35 mouse cellular contexts compared by ENCODE assay signal in the genomic region with DNA sequence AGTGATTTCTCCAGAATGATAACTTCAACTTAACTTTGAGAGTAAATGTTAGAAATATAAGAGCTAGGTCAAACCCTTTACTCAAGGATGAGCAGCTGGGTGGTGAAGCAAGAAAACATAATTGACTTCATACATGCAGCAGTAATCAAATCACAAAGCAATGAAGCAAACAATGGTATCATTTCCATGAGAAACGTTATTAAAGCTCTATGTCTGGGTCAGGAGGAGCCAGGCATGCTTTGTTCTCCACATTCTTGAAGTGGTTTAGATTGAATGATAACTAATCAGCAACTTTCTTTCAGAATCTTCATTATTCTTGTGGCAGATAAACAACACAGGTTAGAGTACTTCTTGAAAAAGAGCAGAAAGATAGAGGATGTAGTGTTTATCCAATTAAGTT.
"Had no signal": no experiment of that assay in that cellular context is flagged by ENCODE, and none has a peak within 500 bp of the region (broad histone marks: within the 10 kb centered on the region; RNA-seq: fewer than 3 reads in every experiment).

No protein-coding gene starts in this region.

- H3K36me3 ChIP-seq: heart, embryonic 10.5 days; heart, embryonic 12.5 days; heart, embryonic 13.5 days; heart, embryonic 15.5 days; hindbrain, embryonic 10.5 days; hindbrain, embryonic 12.5 days; hindbrain, embryonic 13.5 days; hindbrain, embryonic 15.5 days; intestine, embryonic 15.5 days; kidney, embryonic 15.5 days had no signal

- H3K9me3 ChIP-seq: heart, embryonic 10.5 days; heart, embryonic 12.5 days; heart, embryonic 13.5 days; heart, embryonic 15.5 days; hindbrain, embryonic 10.5 days; hindbrain, embryonic 12.5 days; hindbrain, embryonic 13.5 days; hindbrain, embryonic 15.5 days; intestine, embryonic 15.5 days; kidney, embryonic 15.5 days had no signal

- ATAC-seq: hindbrain, embryonic 16.5 days; hindbrain, postnatal 0 days; inflammation-experienced regulatory T-cells, adult 6 months; intestine, embryonic 15.5 days; intestine, embryonic 16.5 days; intestine, postnatal 0 days had no signal

- H3K27ac ChIP-seq: heart, embryonic 10.5 days; heart, embryonic 13.5 days; heart, embryonic 15.5 days; hindbrain, embryonic 10.5 days; hindbrain, embryonic 12.5 days; hindbrain, embryonic 13.5 days; hindbrain, embryonic 14.5 days; hindbrain, embryonic 15.5 days; hindbrain, postnatal 0 days; intestine, embryonic 15.5 days; kidney, embryonic 15.5 days; kidney, postnatal 0 days; layer of hippocampus, adult 2 months had no signal

- H3K4me3 ChIP-seq: heart, embryonic 10.5 days; heart, embryonic 12.5 days; heart, embryonic 13.5 days; heart, embryonic 15.5 days; hindbrain, embryonic 10.5 days; hindbrain, embryonic 12.5 days; hindbrain, embryonic 13.5 days; hindbrain, embryonic 15.5 days; intestine, embryonic 15.5 days; kidney, embryonic 15.5 days; layer of hippocampus, adult 2 months had no signal

- H3K27me3 ChIP-seq: heart, embryonic 12.5 days; heart, embryonic 13.5 days; heart, embryonic 15.5 days; hindbrain, embryonic 12.5 days; hindbrain, embryonic 13.5 days; hindbrain, embryonic 15.5 days; intestine, embryonic 15.5 days; kidney, embryonic 15.5 days had no signal

- DNase-seq: heart, postnatal 10 days; heart, postnatal 14 days; heart, postnatal 36 days; heart, postnatal 4 days; kidney, adult 11 months; kidney, adult 18-20 months; kidney, adult 2 months; kidney, adult 8-10 months; kidney, adult 9 months; kidney, postnatal 10 days; kidney, postnatal 14 days; kidney, postnatal 25 days; kidney, postnatal 36 days; kidney, postnatal 4 days; layer of hippocampus, adult 9-11 months; layer of hippocampus, postnatal 36 days had no signal

- H3K4me1 ChIP-seq: heart, embryonic 10.5 days; heart, embryonic 12.5 days; heart, embryonic 13.5 days; heart, embryonic 15.5 days; hindbrain, embryonic 10.5 days; hindbrain, embryonic 12.5 days; hindbrain, embryonic 13.5 days; hindbrain, embryonic 15.5 days; intestine, embryonic 15.5 days; kidney, embryonic 15.5 days had no signal

- H3K4me2 ChIP-seq: heart, embryonic 11.5 days; heart, embryonic 12.5 days; heart, embryonic 13.5 days; heart, embryonic 15.5 days; hindbrain, embryonic 12.5 days; hindbrain, embryonic 13.5 days; hindbrain, embryonic 14.5 days; hindbrain, embryonic 15.5 days; intestine, embryonic 15.5 days; kidney, embryonic 15.5 days had no signal

- H3K9ac ChIP-seq: heart, embryonic 12.5 days; heart, embryonic 13.5 days; heart, embryonic 15.5 days; hindbrain, embryonic 12.5 days; hindbrain, embryonic 13.5 days; hindbrain, embryonic 14.5 days; hindbrain, embryonic 15.5 days; intestine, embryonic 15.5 days; kidney, embryonic 15.5 days had no signal
